Mouse (Mus musculus) urinary bladder, postnatal 14 days (tissue): ENCODE data around the gene Plin3.
A peak's percentile ranks its signal among the peaks of the same experiment; 100 is the strongest.
"Not testable (repeated sequence)": the region's sequence is repeated elsewhere in the genome, so short reads cannot be mapped to it uniquely, and the experiment has no call there.

Source experiments
- DNase-seq: peaks from one replicate; pipeline ENCODE4 v3.0.0; 2021; ENCODE audit warnings: low spot score

The Plin3 gene

GRCm38 (mm10) chr17:56273986-56274385, 18.7 kb downstream of the Plin3 start:
- DNase-seq, result no peak

DNA sequence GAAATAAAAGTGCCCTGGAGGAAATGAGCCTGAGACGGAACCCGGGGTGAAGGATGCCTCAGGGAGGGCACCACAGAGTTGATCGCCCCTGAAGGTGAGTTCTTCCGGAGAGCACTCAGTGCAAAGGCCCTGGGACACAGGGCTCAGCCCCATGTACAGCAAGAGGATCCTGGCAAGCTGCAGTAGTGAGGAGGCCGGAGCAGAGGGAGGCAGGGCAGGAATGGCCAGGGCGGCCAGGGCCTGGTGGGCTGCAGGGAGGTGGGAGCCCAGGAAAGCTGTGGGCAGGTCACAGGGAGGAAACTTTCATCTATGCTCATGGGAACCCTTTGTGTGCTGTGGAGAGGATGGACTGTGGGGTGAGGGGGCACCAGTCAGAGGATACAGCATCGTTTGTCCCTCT, 19.2 kb downstream of the Plin3 start:
- no peak for DNase-seq

DNA sequence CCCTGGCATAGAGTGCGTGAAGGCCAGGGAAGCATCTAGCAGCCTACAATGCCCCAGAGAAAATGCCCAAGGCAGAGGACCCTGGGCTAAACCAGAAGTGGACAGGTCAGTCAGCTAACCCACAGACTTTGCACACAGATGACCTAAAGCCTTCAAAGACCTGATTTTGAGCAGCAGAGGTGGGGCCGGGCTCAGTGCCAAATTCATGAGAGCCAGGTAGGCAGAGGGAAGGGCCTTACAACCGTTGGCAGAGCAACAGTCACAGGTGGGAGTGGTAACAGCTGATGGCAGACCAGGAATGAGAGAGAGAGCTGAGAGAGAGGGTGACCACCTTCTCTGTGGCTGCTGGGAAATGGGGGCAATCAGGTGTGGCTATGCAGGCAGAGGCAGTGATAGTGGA, 20.0 kb downstream of the Plin3 start:
- DNase-seq, result peak; percentile 66

GRCm38 (mm10) chr17:56271609-56272253, 20.9 kb downstream of the Plin3 start:
- no peak for DNase-seq

GRCm38 (mm10) chr17:56269741-56270140, 22.9 kb downstream of the Plin3 start:
- DNase-seq, result no peak

DNA sequence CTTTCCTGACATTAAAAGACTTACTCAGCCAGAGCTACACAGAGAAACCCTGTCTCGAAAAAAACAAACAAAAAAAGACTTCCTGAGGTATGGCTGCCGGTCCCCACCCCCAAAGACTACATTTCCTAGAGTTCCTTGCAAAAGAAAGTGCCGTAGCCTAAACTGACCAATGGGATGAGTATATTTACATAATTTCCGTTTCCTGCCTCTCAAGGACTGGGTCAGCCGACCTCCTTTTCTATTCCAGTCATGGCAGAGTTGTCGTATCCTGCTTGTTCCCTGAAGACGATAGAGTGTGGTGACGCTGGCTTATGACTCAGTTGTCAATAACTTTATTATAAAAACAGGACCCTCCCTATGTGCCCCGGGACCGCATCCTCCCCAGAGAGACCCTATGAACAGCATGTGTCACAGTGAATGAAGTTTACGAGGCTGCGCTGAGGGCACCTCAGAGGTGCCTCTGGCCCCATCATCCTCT, 23.5 kb downstream of the Plin3 start:
- peak; percentile 60 for DNase-seq

GRCm38 (mm10) chr17:56266271-56266670, 26.4 kb downstream of the Plin3 start:
- DNase-seq, result no peak

DNA sequence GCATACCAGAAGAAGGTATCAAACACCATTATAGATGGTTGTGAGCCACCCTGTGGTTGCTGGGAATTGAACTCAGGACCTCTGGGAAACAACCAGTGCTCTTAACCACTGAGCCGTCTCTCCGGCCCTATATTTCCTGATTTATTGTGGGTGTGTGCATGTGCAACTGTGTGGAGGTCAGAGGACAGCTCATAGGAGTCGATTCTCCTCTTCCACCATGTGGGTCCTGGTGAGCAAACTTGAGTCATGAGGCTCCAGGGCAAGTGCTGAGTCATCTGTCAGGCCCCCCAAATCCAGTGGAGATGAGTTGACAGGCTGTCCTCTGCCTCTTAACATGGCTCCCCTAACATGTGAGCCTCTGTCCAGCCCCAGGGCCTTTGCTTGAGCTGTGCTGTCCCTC, 26.8 kb downstream of the Plin3 start:
- DNase-seq, result no peak

DNA sequence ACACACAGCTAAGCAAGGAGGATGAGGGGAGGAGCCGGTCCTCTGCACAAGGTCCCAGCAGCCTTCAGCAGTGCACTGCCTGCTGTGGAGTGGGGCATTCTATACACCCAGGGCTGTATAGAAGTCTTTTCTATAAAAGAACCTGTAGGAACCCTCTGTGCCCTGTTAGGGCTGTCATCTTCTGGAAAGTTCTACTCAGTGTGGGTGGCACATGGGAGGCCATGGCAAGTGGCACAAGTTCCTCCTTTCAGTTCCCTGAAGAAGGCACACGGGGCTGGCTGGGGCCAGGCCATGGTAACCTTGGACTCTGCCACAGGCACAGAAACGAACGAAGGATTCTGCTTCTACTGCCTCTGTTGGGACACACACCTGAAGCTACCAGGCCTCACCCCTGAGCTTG, 27.7 kb downstream of the Plin3 start:
- DNase-seq, result no peak

GRCm38 (mm10) chr17:56264020-56264419, 28.7 kb downstream of the Plin3 start:
- peak; percentile 85 for DNase-seq

GRCm38 (mm10) chr17:56262645-56263094, 30.0 kb downstream of the Plin3 start:
- no peak for DNase-seq

DNA sequence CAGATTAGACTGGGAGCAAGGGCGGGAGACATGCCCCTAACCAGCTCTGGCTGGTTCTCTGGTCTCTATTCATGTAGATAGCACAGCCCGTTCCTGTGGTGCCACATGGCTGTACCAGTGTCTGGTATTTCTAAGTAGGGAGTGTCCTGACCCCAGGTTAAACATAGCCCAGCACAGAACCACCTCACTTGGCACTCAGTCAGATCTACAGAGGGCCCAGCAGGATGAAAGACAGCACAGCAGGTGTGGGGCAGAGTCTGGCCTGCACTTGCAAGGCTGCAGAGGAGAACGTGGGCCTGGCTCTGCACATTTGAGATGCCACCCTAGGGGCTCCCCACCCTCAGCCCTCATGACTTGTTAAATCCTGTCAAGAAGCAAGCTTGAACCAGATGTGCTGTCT, 31.5 kb downstream of the Plin3 start:
- DNase-seq, result no peak

DNA sequence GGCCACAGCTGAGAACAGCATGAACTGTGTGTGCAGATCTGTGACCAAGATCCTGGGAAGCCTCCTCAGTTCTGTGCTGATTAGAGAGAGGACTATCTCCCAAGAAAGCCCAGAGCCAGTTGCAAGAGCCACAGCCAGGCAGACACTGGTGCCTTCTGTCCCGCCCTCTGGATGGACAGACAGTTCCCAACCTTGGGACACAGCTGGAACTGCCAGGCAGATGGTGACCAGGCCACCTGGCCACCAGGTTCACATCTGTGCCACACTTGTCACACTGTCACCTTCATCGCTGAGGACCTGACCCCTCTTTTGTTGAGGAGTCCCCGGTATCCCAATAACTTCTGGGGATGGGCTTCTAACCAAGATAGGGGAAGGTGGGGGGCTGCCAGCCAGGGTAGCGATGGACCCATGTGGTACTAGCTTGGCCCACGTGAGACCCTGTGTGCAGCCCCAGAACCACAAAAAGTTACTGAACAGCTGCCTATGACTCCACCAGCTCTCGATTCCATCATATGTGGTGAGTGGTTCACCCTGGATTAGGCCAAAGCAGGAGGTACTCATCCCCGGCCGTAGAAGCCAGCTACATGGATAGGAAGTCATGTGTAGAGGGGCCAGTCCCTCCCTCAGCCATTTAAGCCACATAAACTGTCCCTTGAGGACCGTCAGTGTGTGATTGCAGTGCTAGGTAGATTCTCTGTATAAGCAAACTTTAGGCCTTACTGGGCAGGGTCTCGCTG, 33.2 kb downstream of the Plin3 start:
- DNase-seq, result no peak

- not testable (repeated sequence) for DNase-seq
Observed at GRCm38 (mm10) chr17:56258812-56259211, 33.9 kb downstream of the Plin3 start.

- not testable (repeated sequence) for DNase-seq
Observed at GRCm38 (mm10) chr17:56258269-56258668, 34.4 kb downstream of the Plin3 start.

- DNase-seq, result no peak
Observed at GRCm38 (mm10) chr17:56257181-56257894, 35.3 kb downstream of the Plin3 start.

- peak; percentile 92 for DNase-seq
Observed at GRCm38 (mm10) chr17:56256239-56256881, 36.3 kb downstream of the Plin3 start, which contains the start of gene Fem1a. TSS of gene Fem1a (plus strand) at chr17:56256810.

- peak; percentile 99 for DNase-seq
Observed at GRCm38 (mm10) chr17:56255863-56256238, 36.8 kb downstream of the Plin3 start.

DNA sequence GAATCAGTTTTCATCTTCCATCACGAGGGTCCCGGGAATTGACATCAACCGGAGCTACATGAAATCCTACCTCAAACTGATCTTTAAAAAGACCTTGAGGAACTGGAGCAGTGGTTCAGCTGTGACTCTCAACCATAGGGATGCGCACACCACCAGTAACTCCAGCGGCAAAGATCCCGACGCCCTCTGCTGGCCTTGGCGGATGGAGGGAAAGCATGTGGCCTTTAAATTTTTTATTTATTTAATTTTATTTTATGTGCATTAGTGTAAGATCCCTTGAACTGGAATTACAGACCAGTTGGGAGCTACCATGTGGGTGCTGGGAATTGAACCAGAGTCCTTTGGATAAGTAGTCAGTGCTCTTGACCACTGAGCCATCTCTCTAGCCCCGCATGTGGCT, 37.2 kb downstream of the Plin3 start:
- DNase-seq, result peak; percentile 41

DNA sequence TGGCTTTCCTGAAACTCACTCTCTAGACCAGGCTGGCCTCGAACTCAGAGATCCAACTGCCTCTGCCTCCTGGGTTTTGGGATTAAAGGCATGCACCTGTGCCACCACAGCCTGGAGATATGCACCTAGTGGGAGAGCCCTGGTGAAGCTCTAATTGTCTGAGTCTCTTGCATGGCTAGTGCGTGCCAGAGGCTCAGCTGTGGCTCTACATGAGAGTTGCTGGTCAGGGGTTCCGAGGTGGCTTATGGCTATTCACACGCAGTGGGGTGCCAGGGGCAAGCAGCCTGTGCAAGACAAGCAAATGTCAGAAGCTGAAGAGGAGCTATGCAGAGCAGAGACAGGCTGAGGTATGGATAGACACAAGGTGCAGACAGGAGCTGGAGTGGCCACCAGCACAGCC, 38.0 kb downstream of the Plin3 start:
- DNase-seq, result no peak

- peak; percentile 67 for DNase-seq
Observed at GRCm38 (mm10) chr17:56251136-56251829, 41.4 kb downstream of the Plin3 start.

DNA sequence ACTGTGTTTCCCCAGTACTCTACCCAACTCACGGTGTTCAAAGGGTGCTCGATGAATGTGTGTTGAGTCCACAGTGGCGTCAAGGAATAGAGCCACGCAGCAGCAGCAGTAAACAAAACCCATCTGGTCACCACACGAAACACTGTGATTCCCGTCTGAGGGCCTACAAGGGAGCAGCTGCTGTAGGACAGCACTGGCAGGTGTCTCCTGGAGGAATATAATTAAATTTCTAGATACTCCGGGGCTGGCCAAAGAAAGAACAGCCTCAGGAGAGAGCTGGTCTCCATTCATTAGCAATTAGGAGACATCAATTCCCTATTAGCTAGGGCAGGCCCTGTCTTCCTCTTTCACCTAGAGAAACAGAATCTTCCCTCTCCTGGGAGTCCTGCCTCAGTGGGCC, 47.1 kb downstream of the Plin3 start:
- no peak for DNase-seq
